Comparison of ENCODE assay signal across 31 mouse cellular contexts in the genomic region with DNA sequence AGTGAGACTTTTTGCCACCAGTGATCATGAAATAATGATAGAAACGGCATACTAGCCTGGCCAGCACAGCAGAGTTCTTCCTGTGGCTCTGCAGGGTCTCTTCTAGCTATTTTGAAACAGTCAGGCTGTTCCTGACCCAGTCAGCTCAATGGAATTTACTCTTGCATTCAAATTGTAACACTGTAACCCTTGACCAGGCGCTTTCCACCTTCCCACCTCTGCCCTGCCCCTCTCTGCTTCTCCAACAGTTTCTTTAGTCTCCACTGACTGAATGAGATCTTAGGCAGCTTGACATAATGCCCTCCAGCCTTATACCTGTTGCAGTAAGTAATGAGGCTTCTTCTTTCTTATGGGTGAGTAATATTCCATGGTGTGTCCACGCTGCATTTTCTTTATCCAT. TPM values are rescaled to one million over a fixed set of nuclear protein-coding genes. Genes with fewer than 3 reads are reported as not detected.
"Had no signal": no experiment of that assay in that cellular context is flagged by ENCODE, and none has a peak within 500 bp of the region (broad histone marks: within the 10 kb centered on the region; RNA-seq: fewer than 3 reads in every experiment).

No protein-coding gene starts in this region.

- DNase-seq: gastrocnemius, postnatal 14 days; gastrocnemius, postnatal 36 days; heart, adult 11 months; heart, adult 2 months; heart, postnatal 10 days; heart, postnatal 4 days; kidney, adult 18-20 months; kidney, adult 8-10 months; kidney, postnatal 10 days; kidney, postnatal 25 days; kidney, postnatal 4 days; liver, embryonic 13.5 days had no signal

- H3K27ac ChIP-seq: heart, adult 2 months; heart, embryonic 10.5 days; hindbrain, embryonic 10.5 days; hindbrain, embryonic 12.5 days; hindbrain, embryonic 14.5 days; intestine, embryonic 15.5 days; layer of hippocampus, adult 2 months; left cerebral cortex, adult 2 months; limb, embryonic 10.5 days; limb, embryonic 12.5 days; liver, embryonic 13.5 days had no signal

- H3K36me3 ChIP-seq: hindbrain, embryonic 10.5 days; hindbrain, embryonic 12.5 days; intestine, embryonic 15.5 days; limb, embryonic 10.5 days; limb, embryonic 12.5 days; liver, embryonic 13.5 days had no signal

- H3K4me2 ChIP-seq: heart, embryonic 12.5 days; hindbrain, embryonic 12.5 days; hindbrain, embryonic 14.5 days; intestine, embryonic 15.5 days; limb, embryonic 12.5 days; liver, embryonic 13.5 days had no signal

- H3K4me3 ChIP-seq: heart, adult 2 months; heart, embryonic 10.5 days; heart, embryonic 12.5 days; hindbrain, embryonic 10.5 days; hindbrain, embryonic 12.5 days; intestine, embryonic 15.5 days; layer of hippocampus, adult 2 months; left cerebral cortex, adult 2 months; limb, embryonic 10.5 days; limb, embryonic 12.5 days; liver, embryonic 13.5 days had no signal

- H3K9ac ChIP-seq: heart, embryonic 12.5 days; hindbrain, embryonic 12.5 days; hindbrain, embryonic 14.5 days; intestine, embryonic 15.5 days; limb, embryonic 12.5 days; liver, embryonic 13.5 days had no signal

- ATAC-seq: hindbrain, embryonic 16.5 days; inflammation-experienced regulatory T-cells, adult 6 months; intestine, embryonic 15.5 days; intestine, postnatal 0 days had no signal

- H3K9me3 ChIP-seq: heart, embryonic 10.5 days; heart, embryonic 12.5 days; hindbrain, embryonic 10.5 days; hindbrain, embryonic 12.5 days; intestine, embryonic 15.5 days; limb, embryonic 10.5 days; limb, embryonic 12.5 days; liver, embryonic 13.5 days had no signal

- H3K4me1 ChIP-seq: hindbrain, embryonic 12.5 days had no signal

RNA-seq across cellular contexts. Expression of gene Rdh8, which starts 48.6 kb away (rescaled TPM):
- polyA plus RNA-seq: gonadal fat pad, adult 2 months; heart, adult 2 months; heart, embryonic 10.5 days; heart, embryonic 12.5 days; heart, embryonic 14.5 days; heart, embryonic 16.5 days; hindbrain, embryonic 10.5 days; hindbrain, embryonic 12.5 days; hindbrain, embryonic 14.5 days; hindbrain, embryonic 16.5 days; inflammation-experienced regulatory T-cells, adult 6 months; intestine, embryonic 15.5 days; intestine, postnatal 0 days; kidney, embryonic 14.5 days; kidney, embryonic 16.5 days; limb, embryonic 10.5 days; limb, embryonic 12.5 days; limb, embryonic 14.5 days; liver, embryonic 13.5 days had no signal
